Mouse (Mus musculus) embryo, embryonic 9.5 days (tissue): ENCODE measurements at regions not wholly inside any gene's neighbourhood (a gene's known extent, or its start where the extent isn't known, plus 50 kb on each side); places are given as distances from the start of the nearest gene placed in this dataset.

Experiments used
- DNase-seq: peaks from one replicate; pipeline ENCODE4 v3.0.0-alpha.2; 2017; ENCODE audit errors: extremely low spot score

- DNase-seq: no peak
Observed at GRCm38 (mm10) chr17:83935232-83935631, 87.5 kb upstream of the Haao start.

- no peak for DNase-seq
Observed at GRCm38 (mm10) chr17:83933743-83934142, 86.0 kb upstream of the Haao start.

GRCm38 (mm10) chr17:83930401-83930800 is 82.6 kb upstream of the Haao start:
- no peak for DNase-seq

- DNase-seq: no peak
Observed at GRCm38 (mm10) chr17:83927749-83928387, 80.1 kb upstream of the Haao start.

- DNase-seq: no peak
Observed at GRCm38 (mm10) chr17:83924259-83924922, 76.6 kb upstream of the Haao start.

- DNase-seq: no peak
Observed at GRCm38 (mm10) chr17:83920894-83921293, 73.1 kb upstream of the Haao start.

- no peak for DNase-seq
Observed at GRCm38 (mm10) chr17:83920225-83920624, 72.5 kb upstream of the Haao start.

GRCm38 (mm10) chr17:83918413-83919139 is 70.8 kb upstream of the Haao start:
- no peak for DNase-seq

- no peak for DNase-seq
Observed at GRCm38 (mm10) chr17:83917781-83918180, 70.0 kb upstream of the Haao start.

GRCm38 (mm10) chr17:83916684-83917166 is 69.0 kb upstream of the Haao start:
- no peak for DNase-seq

GRCm38 (mm10) chr17:83915034-83915433 is 67.3 kb upstream of the Haao start:
- DNase-seq: no peak

- no peak for DNase-seq
Observed at GRCm38 (mm10) chr17:83914603-83915002, 66.8 kb upstream of the Haao start.

- DNase-seq: no peak
Observed at GRCm38 (mm10) chr17:83913711-83914415, 66.1 kb upstream of the Haao start.

- no peak for DNase-seq
Observed at GRCm38 (mm10) chr17:83912421-83912820, 64.7 kb upstream of the Haao start.

GRCm38 (mm10) chr17:83908811-83909210 is 61.0 kb upstream of the Haao start:
- DNase-seq: no peak

- DNase-seq: no peak
Observed at GRCm38 (mm10) chr17:83907538-83907937, 59.8 kb upstream of the Haao start.

GRCm38 (mm10) chr17:83906751-83907537 is 59.2 kb upstream of the Haao start:
- no peak for DNase-seq

GRCm38 (mm10) chr17:83903467-83903866 is 55.7 kb upstream of the Haao start:
- DNase-seq: peak; percentile 84

- DNase-seq: no peak
Observed at GRCm38 (mm10) chr17:83902523-83902922, 54.8 kb upstream of the Haao start.

- DNase-seq: no peak
Observed at GRCm38 (mm10) chr17:83902091-83902490, 54.3 kb upstream of the Haao start.

- DNase-seq: no peak
Observed at GRCm38 (mm10) chr17:83899588-83900152, 51.9 kb upstream of the Haao start.
